Mouse (Mus musculus): ENCODE measurements around the gene Nrxn1. TPM values are rescaled to one million over a fixed set of nuclear protein-coding genes. Genes with fewer than 3 reads are reported as not detected.
"Not testable (repeated sequence)": the region's sequence is repeated elsewhere in the genome, so short reads cannot be mapped to it uniquely, and the experiment has no call there.

Gene Nrxn1
- total RNA-seq, 2 experiments from 2014 or later, result 1.9 to 2.6 TPM

DNA sequence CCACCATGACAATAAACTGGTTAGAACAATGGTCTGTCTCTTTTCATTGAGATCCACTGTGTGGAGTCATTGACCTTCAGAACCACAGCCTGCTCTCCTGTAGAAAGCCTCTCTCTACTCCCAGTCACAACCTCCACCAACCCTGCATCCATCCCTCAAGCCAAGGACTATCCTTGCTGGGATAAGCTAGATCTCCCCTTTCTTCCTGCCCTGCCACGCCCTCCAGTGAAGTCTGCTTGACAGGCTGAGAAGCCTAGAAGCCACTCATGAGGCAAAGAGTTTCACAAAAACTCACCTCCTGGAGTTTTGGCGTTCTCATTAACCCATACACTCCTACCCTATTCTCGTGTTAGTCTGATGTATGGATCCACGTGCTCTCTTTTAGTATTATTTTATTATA is 821.7 kb downstream of the Nrxn1 start:
- no peak for DNase-seq

- DNase-seq, result no peak
These were observed 823.7 kb downstream of the Nrxn1 start for GRCm38 (mm10) chr17:90269143-90269542.

- no peak for DNase-seq
These were observed 839.3 kb downstream of the Nrxn1 start for GRCm38 (mm10) chr17:90253451-90254131.

DNA sequence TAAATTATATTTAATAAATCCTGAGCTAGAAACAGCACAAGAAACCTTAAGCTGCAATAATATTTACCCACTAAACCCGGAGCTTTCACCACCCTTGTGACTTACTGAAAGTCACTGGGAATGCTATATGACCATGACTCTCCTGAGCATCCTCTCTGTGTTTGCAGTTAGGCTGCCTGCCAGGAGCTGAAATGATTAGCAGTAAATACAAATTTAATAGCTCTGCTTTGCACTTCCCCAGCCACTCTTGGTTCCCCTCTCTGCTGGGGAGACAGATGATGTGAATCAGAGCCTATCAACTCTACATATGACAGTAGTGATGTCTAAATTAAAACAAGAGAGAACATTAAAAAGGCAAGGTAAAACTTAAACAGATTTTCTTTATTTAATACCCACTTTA is 840.7 kb downstream of the Nrxn1 start:
- DNase-seq, result no peak

DNA sequence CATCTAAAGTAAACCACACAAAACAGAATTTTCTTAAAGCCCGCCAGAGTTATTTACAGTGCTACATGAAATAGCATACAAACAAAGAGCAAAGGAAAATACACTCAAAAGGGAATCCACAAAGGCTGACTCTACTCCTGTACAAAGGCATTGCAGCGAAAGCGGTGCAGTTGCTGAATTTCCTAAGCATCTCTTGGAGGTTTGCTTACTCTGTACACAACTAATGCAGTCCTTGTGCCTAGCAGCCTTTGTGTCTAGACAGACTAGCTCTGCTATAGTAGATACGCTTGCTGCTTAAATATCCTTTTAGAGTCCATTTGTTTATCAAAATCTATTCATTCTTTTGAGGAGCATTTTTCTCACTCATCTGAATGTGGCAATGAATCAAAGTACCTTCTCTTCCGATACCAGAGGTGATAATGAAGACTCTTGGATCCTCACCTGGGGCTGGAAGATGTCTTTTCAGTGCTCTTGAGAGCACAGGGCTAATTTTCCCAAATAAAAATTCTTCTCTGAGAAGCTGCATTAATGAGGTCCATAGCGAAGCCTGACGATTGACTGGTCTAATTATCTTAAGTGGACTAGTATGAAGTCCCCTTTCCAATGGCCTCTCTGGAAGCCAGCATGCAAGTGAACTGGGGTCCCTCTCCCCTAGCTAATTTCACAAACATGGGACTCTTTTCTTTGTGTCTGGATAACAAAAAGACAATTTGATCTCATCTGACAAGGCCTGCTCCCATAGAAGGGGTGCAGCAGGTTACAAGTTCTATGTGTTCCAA is 845.6 kb downstream of the Nrxn1 start:
- no peak for DNase-seq

- no peak for DNase-seq
These were observed 848.5 kb downstream of the Nrxn1 start for GRCm38 (mm10) chr17:90244339-90244738.

DNA sequence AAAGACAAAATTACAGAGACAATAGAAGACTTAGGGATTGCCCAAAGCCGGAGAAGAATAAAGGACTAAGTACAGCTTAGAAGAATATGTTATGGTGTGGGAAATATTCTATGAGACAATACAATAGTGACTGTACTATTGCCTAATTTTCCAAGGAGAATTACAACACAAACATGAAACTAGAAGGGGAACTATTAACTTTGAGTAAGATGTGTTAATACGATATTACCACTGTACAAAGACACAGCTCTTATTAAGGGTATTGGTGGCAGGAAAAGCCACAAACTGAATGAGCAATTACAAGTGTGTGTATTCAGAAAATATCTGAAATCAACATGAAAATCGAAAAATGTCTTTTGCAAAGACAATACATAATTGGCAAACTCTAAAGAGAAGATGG is 853.9 kb downstream of the Nrxn1 start:
- no peak for DNase-seq

DNA sequence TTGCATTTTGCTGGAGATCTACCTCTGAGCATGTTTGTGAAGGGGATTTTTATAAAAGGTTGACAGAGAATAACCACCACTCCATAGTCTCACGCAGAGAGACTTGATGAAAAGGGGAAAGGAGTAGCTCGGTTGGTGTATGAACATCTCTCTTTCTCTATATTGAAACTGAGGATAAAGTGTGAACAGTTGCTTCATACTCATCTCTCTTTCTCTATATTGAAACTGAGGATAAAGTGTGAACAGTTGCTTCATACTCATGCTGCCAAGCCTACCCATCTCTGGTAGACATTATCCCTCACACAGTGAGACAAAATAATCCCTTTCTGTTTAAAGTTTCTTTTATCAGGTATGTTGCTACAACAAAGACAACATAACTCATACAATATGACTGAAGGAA is 854.4 kb downstream of the Nrxn1 start:
- DNase-seq, result no peak

DNA sequence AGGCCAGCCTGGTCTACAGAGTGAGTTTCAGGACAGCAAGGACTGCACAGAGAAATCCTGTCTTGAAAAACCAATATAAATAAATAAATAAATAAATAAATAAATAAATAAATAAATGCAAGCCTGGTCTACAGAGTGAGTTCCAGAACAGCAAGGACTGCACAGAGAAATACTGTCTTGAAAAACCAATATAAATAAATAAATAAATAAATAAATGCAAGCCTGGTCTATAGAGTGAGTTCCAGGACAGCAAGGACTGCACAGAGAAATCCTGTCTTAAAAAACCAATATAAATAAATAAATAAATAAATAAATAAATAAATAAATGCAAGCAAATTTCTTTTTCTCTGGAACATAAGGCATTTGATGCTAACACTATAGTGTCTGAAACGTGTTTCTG is 857.2 kb downstream of the Nrxn1 start:
- DNase-seq, result not testable (repeated sequence)

DNA sequence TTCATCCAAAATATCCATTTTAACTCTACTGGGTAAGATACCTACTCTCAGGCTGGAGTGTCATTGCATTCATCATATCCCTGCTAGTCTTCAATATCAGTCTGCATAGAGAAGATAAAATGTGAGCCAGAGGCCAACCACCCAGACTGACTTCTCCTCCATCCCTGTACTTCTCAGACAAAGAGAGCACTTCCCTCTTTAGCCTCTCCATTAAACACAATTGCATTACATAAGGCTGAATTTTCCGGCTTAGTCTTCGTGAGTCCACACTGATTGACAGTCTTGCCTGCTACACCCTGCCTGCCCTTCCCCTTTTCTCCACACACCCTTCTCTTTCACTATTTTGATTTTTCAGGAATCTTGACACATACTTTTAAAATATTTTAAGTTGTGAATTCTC is 858.1 kb downstream of the Nrxn1 start:
- DNase-seq, result no peak

DNA sequence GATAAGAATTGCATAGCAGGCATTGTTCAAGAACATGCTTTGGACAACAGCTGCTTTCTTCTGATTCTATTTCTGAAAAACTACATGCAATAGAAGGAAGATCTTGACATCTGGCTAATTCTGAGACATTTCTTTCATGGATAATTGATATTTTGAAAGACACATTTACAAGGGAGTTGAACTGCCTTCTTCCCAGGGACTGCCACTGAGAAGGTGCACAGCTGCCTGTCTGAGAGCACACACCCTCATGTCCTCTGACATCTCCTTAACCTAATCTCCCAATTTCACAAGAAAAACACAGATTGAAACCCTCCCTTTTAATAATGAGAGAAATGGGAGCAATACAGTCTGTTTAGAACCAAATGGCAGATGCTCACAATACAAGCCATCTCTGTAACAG is 884.3 kb downstream of the Nrxn1 start:
- DNase-seq, result no peak

DNA sequence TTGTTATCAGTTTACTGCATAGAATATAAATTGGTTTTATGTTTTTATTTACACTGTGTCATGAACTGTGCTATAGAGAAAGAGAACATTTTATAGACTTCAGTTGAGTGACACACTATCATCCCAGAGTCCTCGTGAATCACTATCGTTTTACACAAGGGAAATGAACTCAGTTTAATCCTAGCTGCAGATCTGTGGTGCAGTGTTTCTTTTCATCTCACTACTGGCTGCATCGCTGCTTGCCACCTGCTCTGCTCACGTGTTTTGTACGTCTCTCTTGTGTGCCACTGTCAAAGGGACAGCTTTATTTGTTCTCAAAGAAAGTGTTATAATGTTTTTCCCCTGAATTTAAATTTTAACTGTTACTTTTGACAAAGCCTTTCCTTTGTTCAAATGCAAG is 885.3 kb downstream of the Nrxn1 start:
- no peak for DNase-seq

DNA sequence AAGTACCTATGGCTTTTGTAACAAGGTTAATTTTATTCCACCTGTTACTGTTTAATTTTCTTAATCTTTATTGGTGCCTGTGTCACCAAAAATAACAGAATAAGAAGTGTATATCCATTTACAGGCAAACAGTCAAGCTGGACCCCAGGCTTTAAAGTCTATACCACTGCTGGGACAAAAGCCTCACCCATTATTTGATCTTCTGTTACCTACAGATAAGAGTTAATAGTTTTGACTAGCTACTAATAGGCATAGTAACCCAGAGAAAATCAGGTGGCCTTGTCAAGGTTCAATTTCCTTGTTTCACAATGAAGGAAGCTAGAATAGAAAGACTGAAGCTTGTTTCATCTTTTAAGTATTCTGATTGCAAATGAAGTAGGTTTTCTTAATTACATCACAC is 888.9 kb downstream of the Nrxn1 start:
- DNase-seq, result no peak

DNA sequence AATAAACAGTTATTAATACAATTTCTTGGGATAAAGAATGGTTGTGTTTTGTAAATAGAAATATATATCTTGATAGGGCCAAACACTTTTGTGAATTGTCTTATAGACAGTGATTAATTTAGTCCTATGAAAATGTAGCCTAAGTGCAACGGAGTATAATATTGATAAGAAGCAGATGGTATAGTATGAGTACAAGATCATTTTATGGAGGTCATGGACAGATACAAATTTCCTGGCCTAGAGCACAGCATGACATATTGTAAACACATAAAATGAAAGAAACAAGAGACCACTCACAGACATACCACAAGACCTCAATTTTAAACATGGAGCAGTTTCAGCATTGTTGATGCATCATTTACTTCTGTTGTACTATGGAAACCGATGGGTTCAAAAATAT is 890.1 kb downstream of the Nrxn1 start:
- DNase-seq, result no peak

DNA sequence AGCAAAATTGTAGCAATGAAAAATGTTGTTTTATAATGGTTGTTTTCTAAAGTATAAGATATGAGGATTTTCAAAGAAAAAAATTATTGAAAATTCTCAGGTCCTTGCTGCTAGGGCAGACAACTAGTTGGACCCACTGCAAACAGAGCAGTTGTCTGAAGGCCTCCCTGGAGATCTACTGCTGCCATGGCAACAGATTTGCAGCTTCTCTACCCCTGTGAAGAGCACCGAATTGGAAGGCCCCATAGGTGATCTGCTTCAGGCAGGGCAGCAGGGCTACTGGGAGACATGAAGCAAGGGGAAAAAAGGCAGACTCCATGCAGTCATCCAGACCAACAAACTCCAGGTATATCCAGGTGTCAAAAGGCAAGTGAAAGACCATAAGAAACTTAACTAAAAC is 896.1 kb downstream of the Nrxn1 start:
- DNase-seq, result no peak

GRCm38 (mm10) chr17:90141602-90142001 is 951.3 kb downstream of the Nrxn1 start:
- DNase-seq, result peak in 1 of 2 experiments; percentile 1

DNA sequence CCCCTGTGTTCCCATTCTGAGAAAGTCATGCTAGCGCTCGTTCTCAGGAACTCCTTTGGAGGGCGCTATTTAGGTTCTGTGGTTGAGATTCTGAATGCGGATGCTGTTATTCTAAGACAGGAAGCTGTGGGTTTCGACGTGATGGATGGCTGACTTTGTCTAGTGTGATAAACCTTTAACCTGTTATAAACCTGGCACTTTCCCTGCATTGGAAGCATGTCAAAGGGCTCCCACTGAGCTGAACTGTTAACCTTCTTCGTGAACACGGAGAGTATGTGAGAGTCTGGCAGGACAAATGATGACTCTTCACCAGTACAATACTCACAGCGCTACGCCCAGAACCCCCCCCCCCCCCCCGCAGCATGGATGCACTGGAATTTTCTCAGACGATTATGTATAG is 962.0 kb downstream of the Nrxn1 start:
- DNase-seq, result no peak

DNA sequence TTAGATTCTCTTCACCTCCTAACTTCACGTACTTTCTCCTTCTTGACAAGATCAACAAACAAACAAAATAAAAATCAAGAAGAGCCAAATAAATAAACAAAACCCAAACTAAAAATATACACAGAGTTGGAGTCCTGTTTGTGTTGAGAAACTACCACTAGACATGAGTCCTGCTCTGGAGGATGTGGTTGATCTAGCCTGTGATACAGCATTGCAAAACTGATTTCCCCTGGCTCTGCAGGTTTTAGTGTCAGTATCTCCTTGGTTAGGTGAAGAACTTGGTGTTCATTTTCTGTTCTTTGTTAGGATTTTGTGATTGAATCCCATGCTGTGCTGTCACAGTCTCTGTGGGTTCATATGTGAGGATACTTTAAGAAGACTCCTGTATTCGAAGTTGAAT is 963.7 kb downstream of the Nrxn1 start:
- DNase-seq, result no peak

GRCm38 (mm10) chr17:90127561-90127960 is 965.3 kb downstream of the Nrxn1 start:
- DNase-seq, result no peak

GRCm38 (mm10) chr17:90122796-90123481 is 969.9 kb downstream of the Nrxn1 start:
- no peak for DNase-seq

GRCm38 (mm10) chr17:90116241-90116640 is 976.6 kb downstream of the Nrxn1 start:
- no peak for DNase-seq

- DNase-seq, result no peak
These were observed 997.9 kb downstream of the Nrxn1 start for GRCm38 (mm10) chr17:90094999-90095398.

DNA sequence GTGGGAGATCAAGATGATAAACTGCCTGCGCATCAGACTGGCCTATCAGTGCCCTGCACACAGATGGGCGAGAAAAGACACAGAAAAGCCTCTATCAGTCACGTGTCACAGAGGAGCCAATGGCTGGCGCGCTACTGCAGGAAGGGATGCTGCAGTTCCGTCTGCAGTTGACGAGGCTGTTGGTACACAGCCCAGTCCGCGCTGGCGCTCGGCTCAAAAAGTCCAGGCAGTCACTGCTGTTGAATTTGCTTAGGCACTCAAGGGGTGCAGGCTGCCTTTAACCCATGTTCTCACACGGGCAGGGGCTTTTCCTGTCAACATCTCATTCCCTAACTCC is 1004.6 kb downstream of the Nrxn1 start:
- DNase-seq, result peak; percentile 4 to 20

All from heart, adult 18-20 months (tissue).